ENCODE assay signal across 8 mouse cellular contexts in genomic region chr2:33315233-33316062, GRCm38 (mm10). TPM values are rescaled to one million over a fixed set of nuclear protein-coding genes. Genes with fewer than 3 reads are reported as not detected.
DNase-seq lines count a peak whose midpoint lies in the region; ATAC-seq lines count a peak whose summit lies in the region.

No protein-coding gene starts in this region.

- peaks cover 26% of the 10 kb centered on the region; the same call in 1 of the 2 replicates for H3K4me1 ChIP-seq in lung, embryonic 15.5 days
- peaks cover 21% of the 10 kb centered on the region for H3K4me1 ChIP-seq in stomach, embryonic 14.5 days (ENCODE audit: control insufficient read depth, insufficient read depth, low read length)

- H3K27ac ChIP-seq in lung, embryonic 15.5 days: peak overlapping the region; percentile 13
- peak overlapping the region; percentile 82 for H3K27ac ChIP-seq in stomach, embryonic 14.5 days (ENCODE audit: low read length)

- DNase-seq in adrenal gland, adult (ENCODE audit: inconsistent age in 2 of 2, low spot score in 1 of 2): peak; percentile 33 to 59
- DNase-seq in adrenal gland, postnatal 25 days: no peak
- no peak for DNase-seq in lung, postnatal 14 days
- peak; percentile 36 for DNase-seq in layer of hippocampus, adult 9-10 months (ENCODE audit: low spot score)
- DNase-seq in urinary bladder, postnatal 36 days (ENCODE audit: low spot score in 2 of 2): no peak
- DNase-seq in spleen, postnatal 4 days (ENCODE audit: low spot score in 2 of 2): no peak

- no peak overlapping the region for H3K4me3 ChIP-seq in lung, embryonic 15.5 days
- no peak overlapping the region for H3K4me3 ChIP-seq in stomach, embryonic 14.5 days (ENCODE audit: low read depth, low read length)

- no peak overlapping the region for H3K9ac ChIP-seq in lung, embryonic 15.5 days
- H3K9ac ChIP-seq in stomach, embryonic 14.5 days (replicated peaks; ENCODE audit: low read depth, low read length): no peak overlapping the region

- H3K27me3 ChIP-seq in lung, embryonic 15.5 days: no peaks in the 10 kb centered on the region
- H3K27me3 ChIP-seq in stomach, embryonic 14.5 days (ENCODE audit: control insufficient read depth, insufficient read depth, low read length): no peaks in the 10 kb centered on the region

- no peak for ATAC-seq in lung, embryonic 15.5 days (ENCODE audit: borderline replicate concordance, extremely low read depth, low FRiP score, low TSS enrichment)
- ATAC-seq in stomach, embryonic 14.5 days (ENCODE audit: insufficient number of reproducible peaks, insufficient read depth, low FRiP score, low read depth): peak; percentile 83

- H3K9me3 ChIP-seq in lung, embryonic 15.5 days: no peaks in the 10 kb centered on the region
- no peaks in the 10 kb centered on the region for H3K9me3 ChIP-seq in stomach, embryonic 14.5 days (ENCODE audit: control insufficient read depth, low read depth, low read length)

- WGBS in lung, embryonic 15.5 days: 61% methylated on average over 4 of the region's 4 CpGs
- 48% methylated on average over 4 of the region's 4 CpGs for WGBS in stomach, embryonic 14.5 days

- no peak overlapping the region for H3K4me2 ChIP-seq in lung, embryonic 15.5 days
- H3K4me2 ChIP-seq in stomach, embryonic 14.5 days (replicated peaks; ENCODE audit: low read depth, low read length): no peak overlapping the region

- no peaks in the 10 kb centered on the region for H3K36me3 ChIP-seq in lung, embryonic 15.5 days
- H3K36me3 ChIP-seq in stomach, embryonic 14.5 days (ENCODE audit: control insufficient read depth, insufficient read depth, low read length): no peaks in the 10 kb centered on the region

RNA-seq across cellular contexts. Expression of gene Ralgps1, which starts 55.8 kb away (rescaled TPM):
- 5.7 and 5.8 TPM in 2 replicates for total RNA-seq in adrenal gland, postnatal 25 days (2021)
- polyA plus RNA-seq in lung, embryonic 15.5 days (2015; fragmentation: Nextera tagmentation; extraction: Ambion mirVana): 4.0 and 4.5 TPM in 2 replicates
- polyA plus RNA-seq in stomach, embryonic 14.5 days (2014; fragmentation: Nextera tagmentation; extraction: Ambion mirVana): 10.6 and 12.4 TPM in 2 replicates

Comparison
In these comparisons a context has a peak if more than half of its experiments do, and no peak if none do; other contexts are left out.
1. DNase-seq: peak in adrenal gland, adult (2 of 2) and layer of hippocampus, adult 9-10 months (single experiment); none in adrenal gland, postnatal 25 days (single experiment), lung, postnatal 14 days (single experiment), urinary bladder, postnatal 36 days (0 of 2) and spleen, postnatal 4 days (0 of 2).